Mouse (Mus musculus): ENCODE data around the gene Gm21876. TPM values are rescaled to one million over a fixed set of nuclear protein-coding genes. Genes with fewer than 3 reads are reported as not detected.
"Not testable (repeated sequence)": the region's sequence is repeated elsewhere in the genome, so short reads cannot be mapped to it uniquely, and the experiment has no call there.

The Gm21876 gene
- total RNA-seq (2021), result not detected
- long read RNA-seq, experiment 1, result 0 reads
- long read RNA-seq, experiment 2, result 0 reads

GRCm38 (mm10) chrX:21175553-21175952 lies at the start of gene Gm21876:
Gm21876 (minus strand) TSS chrX:21175653.
- no peak for DNase-seq

- no peak for DNase-seq
These were observed 45.0 kb upstream of the Gm21876 start for GRCm38 (mm10) chrX:21220422-21220821.

GRCm38 (mm10) chrX:21146675-21147074 lies 28.8 kb downstream of the Gm21876 start:
- DNase-seq, result not testable (repeated sequence)

Other genes starting within 250 kb of the Gm21876 start
- 1 to 10 TPM; 6.7 to 8.6 TPM for gene Cfp, start 244.1 kb downstream of the Gm21876 start, total RNA-seq (2021)
- 1 to 10 TPM; 8.8 to 9.9 TPM for gene Elk1, start 225.0 kb downstream of the Gm21876 start, total RNA-seq (2021)
- gene Uxt, start 213.6 kb downstream of the Gm21876 start, total RNA-seq (2021), result 10 to 100 TPM; 25.1 to 25.5 TPM
- 1 to 10 TPM; 2.8 to 4.4 TPM for gene Zfp182, start 113.3 kb downstream of the Gm21876 start, total RNA-seq (2021)
- not detected for gene Spaca5, start 107.2 kb downstream of the Gm21876 start, total RNA-seq (2021)
- under 1 TPM; 0.94 to 0.99 TPM for gene Zfp300, start 86.1 kb downstream of the Gm21876 start, total RNA-seq (2021)
- gene Ssxa1, start 59.8 kb downstream of the Gm21876 start, total RNA-seq (2021), result not detected